Comparison of ENCODE assay signal across 12 mouse cellular contexts in genomic region chr17:6007902-6008301, GRCm38 (mm10).
DNase-seq lines count a peak whose midpoint lies in the region; ATAC-seq and TF ChIP-seq lines count a peak whose summit lies in the region.
"Had no signal": no experiment of that assay in that cellular context is flagged by ENCODE, and none has a peak within 500 bp of the region (broad histone marks: within the 10 kb centered on the region; RNA-seq: fewer than 3 reads in every experiment).

No protein-coding gene starts in this region.

- no peak for TF ChIP-seq EP300 in liver, postnatal 0 days (IDR thresholded peaks at IDR 0.05; ENCODE audit: low read depth)

- H3K36me3 ChIP-seq in liver, postnatal 0 days (replicated peaks; ENCODE audit: insufficient read depth, low read length) = no peaks in the 10 kb centered on the region; the same call in 1 of the 2 replicates
- peaks cover 4% of the 10 kb centered on the region; the same call in 1 of the 2 replicates for H3K36me3 ChIP-seq in liver, embryonic 12.5 days
- peaks cover 75% of the 10 kb centered on the region for H3K36me3 ChIP-seq in C2C12 (ENCODE audit: control insufficient read depth, insufficient read depth)
- H3K36me3 ChIP-seq: hindbrain, embryonic 13.5 days; limb, embryonic 10.5 days; neural tube, embryonic 13.5 days had no signal

- no peak for TF ChIP-seq POLR2A in bone marrow, adult 2 months (IDR thresholded peaks at IDR 0.05; ENCODE audit: borderline replicate concordance, control insufficient read depth, low read depth, low read length)

- no peak overlapping the region for H3K27ac ChIP-seq in liver, postnatal 0 days (ENCODE audit: low read depth)
- no peak overlapping the region for H3K27ac ChIP-seq in liver, embryonic 12.5 days
- H3K27ac ChIP-seq in bone marrow, adult 2 months (ENCODE audit: control insufficient read depth, insufficient read depth, low read depth, low read length, poor library complexity) = peak overlapping the region; percentile 60
- H3K27ac ChIP-seq: hindbrain, embryonic 13.5 days; limb, embryonic 10.5 days; neural tube, embryonic 13.5 days had no signal

- H3K4me3 ChIP-seq in liver, postnatal 0 days (ENCODE audit: low read depth, low read length) = no peak overlapping the region
- H3K4me3 ChIP-seq in liver, embryonic 12.5 days = no peak overlapping the region
- no peak overlapping the region for H3K4me3 ChIP-seq in C2C12 (ENCODE audit: insufficient read depth, poor library complexity, severe bottlenecking)
- peak overlapping the region; percentile 1 for H3K4me3 ChIP-seq in bone marrow, adult 2 months (replicated peaks; ENCODE audit: control insufficient read depth, low read depth, low read length)
- H3K4me3 ChIP-seq: hindbrain, embryonic 13.5 days; limb, embryonic 10.5 days; neural tube, embryonic 13.5 days had no signal

- DNase-seq in liver, postnatal 0 days = no peak
- DNase-seq in frontal cortex, adult 2 months (ENCODE audit: extremely low spot score in 1 of 2, low spot score in 1 of 2) = no peak
- DNase-seq in urinary bladder, adult 2 months (ENCODE audit: low spot score) = no peak
- DNase-seq in frontal cortex, postnatal 36 days (ENCODE audit: low spot score in 2 of 2) = no peak
- DNase-seq: right cerebral cortex, postnatal 25 days had no signal

- peaks cover 9% of the 10 kb centered on the region for H3K79me2 ChIP-seq in C2C12 (ENCODE audit: control insufficient read depth, insufficient read depth)

- H3K9ac ChIP-seq in liver, postnatal 0 days (replicated peaks) = no peak overlapping the region
- no peak overlapping the region for H3K9ac ChIP-seq in liver, embryonic 12.5 days
- H3K9ac ChIP-seq: hindbrain, embryonic 13.5 days; neural tube, embryonic 13.5 days had no signal

- peak overlapping the region; percentile 4 for H3ac ChIP-seq in C2C12 (ENCODE audit: control insufficient read depth, insufficient read length, low read depth)

- WGBS in liver, postnatal 0 days (ENCODE audit: insufficient replicate concordance) = 38% methylated on average over 9 of the region's 9 CpGs
- WGBS in liver, embryonic 12.5 days (ENCODE audit: insufficient replicate concordance) = 29% methylated on average over 9 of the region's 9 CpGs
- 2% methylated on average over 9 of the region's 9 CpGs for WGBS in bone marrow, adult 2 months

- H3K79me3 ChIP-seq in C2C12 (ENCODE audit: low read depth) = peaks cover 3% of the 10 kb centered on the region

- no peak for TF ChIP-seq CTCF in liver, postnatal 0 days (IDR thresholded peaks at IDR 0.05; ENCODE audit: low read depth)
- TF ChIP-seq CTCF in C2C12 (IDR thresholded peaks at IDR 0.05; ENCODE audit: control insufficient read depth, insufficient read depth, insufficient read length) = no peak
- no peak for TF ChIP-seq CTCF in bone marrow, adult 2 months (IDR thresholded peaks at IDR 0.05; ENCODE audit: control insufficient read depth, insufficient read depth, low read length)

- H3K9me3 ChIP-seq in liver, postnatal 0 days (ENCODE audit: low read length) = no peaks in the 10 kb centered on the region
- H3K9me3 ChIP-seq in liver, embryonic 12.5 days (replicated peaks) = no peaks in the 10 kb centered on the region
- H3K9me3 ChIP-seq: hindbrain, embryonic 13.5 days; limb, embryonic 10.5 days had no signal

- no peaks in the 10 kb centered on the region for H3K27me3 ChIP-seq in liver, postnatal 0 days (ENCODE audit: insufficient read depth, low read length)
- H3K27me3 ChIP-seq in liver, embryonic 12.5 days (replicated peaks) = no peaks in the 10 kb centered on the region
- no peaks in the 10 kb centered on the region for H3K27me3 ChIP-seq in C2C12 (ENCODE audit: control insufficient read depth, insufficient read depth, insufficient read length)
- H3K27me3 ChIP-seq: hindbrain, embryonic 13.5 days; neural tube, embryonic 13.5 days had no signal

- no peak overlapping the region for H3K4me2 ChIP-seq in liver, postnatal 0 days (ENCODE audit: low read depth, low read length)
- no peak overlapping the region for H3K4me2 ChIP-seq in liver, embryonic 12.5 days
- H3K4me2 ChIP-seq: hindbrain, embryonic 13.5 days; neural tube, embryonic 13.5 days had no signal

- peak; percentile 34; the same call in 1 of the 2 replicates for ATAC-seq in liver, postnatal 0 days
- ATAC-seq in liver, embryonic 12.5 days = no peak
- ATAC-seq in monocyte, adult 5-6 weeks (replicated peaks; ENCODE audit: insufficient number of reproducible peaks, low FRiP score, low TSS enrichment, poor library complexity, severe bottlenecking) = peak; percentile 55; the same call in 1 of the 2 replicates

- peaks cover 12% of the 10 kb centered on the region for H3K4me1 ChIP-seq in liver, postnatal 0 days (ENCODE audit: insufficient read depth)
- peaks cover 29% of the 10 kb centered on the region for H3K4me1 ChIP-seq in liver, embryonic 12.5 days
- peaks cover 14% of the 10 kb centered on the region for H3K4me1 ChIP-seq in bone marrow, adult 2 months (ENCODE audit: control insufficient read depth, insufficient read depth, low read length)

TF ChIP-seq in C2C12, 6 proteins besides CTCF, POLR2A, EP300 and RAD21:
- no peak for TF ChIP-seq FOSL1 (IDR thresholded peaks at IDR 0.05; ENCODE audit: insufficient read depth, low read length, poor library complexity, severe bottlenecking)
- no peak for TF ChIP-seq MYOD1 (IDR thresholded peaks at IDR 0.05; ENCODE audit: control insufficient read depth, insufficient read length, low read depth)
- no peak for TF ChIP-seq CEBPB (IDR thresholded peaks at IDR 0.05; ENCODE audit: low read depth)
- TF ChIP-seq MAX (IDR thresholded peaks at IDR 0.05) = no peak
- no peak for TF ChIP-seq MYOG (IDR thresholded peaks at IDR 0.05; ENCODE audit: control insufficient read depth, extremely low read depth, insufficient read length)
- TF ChIP-seq USF1 (IDR thresholded peaks at IDR 0.05; ENCODE audit: low read depth) = no peak
